Mouse (Mus musculus): ENCODE results near the gene Insrr.

GRCm38 (mm10) chr3:87829025-87829424 is 32.3 kb downstream of the Insrr start:
- no peak for TF ChIP-seq CTCF (conservative IDR thresholded peaks at IDR 0.05; ENCODE audit: low read length)
- no peak for TF ChIP-seq NANOG (IDR thresholded peaks at IDR 0.05; ENCODE audit: borderline replicate concordance, low read length)

All from E14TG2a.4 (cell line).